Mouse (Mus musculus): ENCODE measurements around the gene Phlda1. TPM values are rescaled to one million over a fixed set of nuclear protein-coding genes. Genes with fewer than 3 reads are reported as not detected.

Phlda1 gene
- polyA plus RNA-seq, 1 experiment from 2014 or later, result 34.0 TPM

DNA sequence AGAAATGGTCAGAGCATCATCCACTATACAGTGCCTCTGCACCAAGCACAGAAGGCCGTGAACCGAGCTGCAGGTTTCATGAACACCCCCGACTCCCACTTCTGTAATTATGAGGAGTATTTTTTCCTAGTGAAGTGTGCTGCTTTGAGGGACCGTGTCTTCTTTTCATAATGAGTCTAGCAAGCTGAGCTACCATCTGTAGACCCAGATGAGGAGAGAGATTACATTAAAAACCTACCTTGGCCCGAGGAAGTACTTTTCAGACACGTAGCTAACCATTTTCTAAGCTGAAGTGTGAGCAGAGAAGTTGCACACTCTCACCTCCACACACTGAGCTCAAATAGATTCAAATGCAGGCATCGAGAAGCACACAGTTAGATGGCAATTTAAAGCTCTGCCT, 37.0 kb downstream of the Phlda1 start:
- Histone ChIP-seq H3K4me1 (peaks cover 63% of the 10 kb centered on the region), H3K27me3 (replicated peaks; ENCODE audit: low read depth, poor library complexity, severe bottlenecking) (no peaks in the 10 kb centered on the region), H3K9me3 (no peaks in the 10 kb centered on the region), H3K36me3 (replicated peaks) (no peaks in the 10 kb centered on the region), H3K4me3 (no peak overlapping the region), H3K27ac (replicated peaks) (peak overlapping the region; percentile 72; the same call in 1 of the 2 replicates)
- WGBS, result 87% methylated on average over 7 of the region's 7 CpGs
- no peak for DNase-seq (ENCODE audit: low spot score)

DNA sequence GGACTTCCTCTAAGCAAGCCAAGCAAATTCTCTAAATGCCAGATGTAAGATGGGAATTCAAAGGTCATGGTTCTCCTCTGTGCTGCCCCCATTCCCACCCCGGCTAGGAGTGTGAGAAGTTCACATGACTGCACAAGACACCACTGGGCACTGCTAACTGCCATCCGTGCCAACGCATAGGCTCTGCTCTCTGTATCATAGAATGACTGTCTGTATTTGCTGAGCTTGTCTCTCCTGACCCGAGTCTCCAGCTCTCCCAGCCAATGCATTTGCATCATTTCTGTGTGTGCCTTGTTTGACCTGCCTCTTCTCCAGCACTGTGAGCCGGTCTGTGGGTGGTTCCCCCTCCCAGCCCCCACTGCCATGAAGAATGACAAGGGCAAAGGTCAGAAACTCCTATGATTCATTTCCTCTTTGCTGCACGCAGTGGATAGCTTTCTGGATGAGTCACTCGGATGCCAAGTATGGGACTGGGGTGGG, 37.7 kb downstream of the Phlda1 start:
- H3K27ac ChIP-seq (replicated peaks), result peak overlapping the region; percentile 72
- no peaks in the 10 kb centered on the region for H3K9me3 ChIP-seq
- H3K27me3 ChIP-seq (replicated peaks; ENCODE audit: low read depth, poor library complexity, severe bottlenecking), result no peaks in the 10 kb centered on the region
- peak; percentile 48 for DNase-seq (ENCODE audit: low spot score)
- H3K36me3 ChIP-seq (replicated peaks), result no peaks in the 10 kb centered on the region
- H3K4me1 ChIP-seq, result peaks cover 56% of the 10 kb centered on the region
- 26% methylated on average over 7 of the region's 7 CpGs for WGBS
- H3K4me3 ChIP-seq, result no peak overlapping the region

DNA sequence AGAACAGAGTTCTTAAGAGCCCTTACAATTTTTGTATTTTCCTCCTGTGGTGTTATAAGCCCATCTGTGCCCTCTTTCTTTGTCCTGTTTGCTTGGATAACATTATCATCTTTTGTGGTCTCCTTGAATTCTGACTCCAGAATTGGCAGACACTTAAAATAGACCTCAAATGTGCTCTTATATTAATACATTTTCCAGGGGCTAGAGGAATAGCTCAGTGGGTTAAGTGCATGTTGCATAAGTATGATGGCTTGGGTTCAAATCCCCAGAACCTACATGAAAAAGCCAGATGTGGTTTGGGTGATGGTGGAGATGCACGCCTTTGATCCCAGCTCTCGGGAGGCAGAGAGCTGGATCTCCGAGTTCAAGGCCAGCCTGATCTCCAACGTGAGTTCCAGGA, 38.2 kb downstream of the Phlda1 start:
- no peaks in the 10 kb centered on the region for H3K27me3 ChIP-seq (replicated peaks; ENCODE audit: low read depth, poor library complexity, severe bottlenecking)
- no peaks in the 10 kb centered on the region for H3K36me3 ChIP-seq (replicated peaks)
- peak overlapping the region; percentile 72; the same call in 1 of the 2 replicates for H3K27ac ChIP-seq (replicated peaks)
- H3K9me3 ChIP-seq, result no peaks in the 10 kb centered on the region
- H3K4me1 ChIP-seq, result peaks cover 51% of the 10 kb centered on the region
- WGBS, result 76% methylated on average over 4 of the region's 4 CpGs
- DNase-seq (ENCODE audit: low spot score), result no peak
- H3K4me3 ChIP-seq, result no peak overlapping the region

DNA sequence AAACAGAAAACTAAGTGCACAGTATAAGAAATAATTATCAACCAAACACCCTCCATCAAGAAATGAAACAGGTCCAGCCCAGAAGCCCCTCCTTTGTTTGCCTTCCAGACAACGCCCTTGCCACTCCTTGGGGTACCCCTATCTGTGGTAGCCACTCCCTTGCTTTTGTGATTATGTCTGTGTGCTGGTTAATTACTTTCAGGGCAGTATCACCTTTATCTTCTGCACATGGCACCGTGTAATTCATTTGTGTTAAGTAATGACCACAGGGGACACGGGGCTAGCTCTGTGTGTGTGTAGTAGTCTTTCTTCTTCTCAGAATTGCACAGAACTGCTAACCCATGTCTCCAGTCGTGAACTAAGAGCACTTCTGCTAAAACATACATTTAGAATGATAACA, 39.6 kb downstream of the Phlda1 start:
- 81% methylated on average over 4 of the region's 4 CpGs for WGBS
- DNase-seq (ENCODE audit: low spot score), result no peak
- no peaks in the 10 kb centered on the region for H3K27me3 ChIP-seq (replicated peaks; ENCODE audit: low read depth, poor library complexity, severe bottlenecking)
- H3K36me3 ChIP-seq (replicated peaks), result no peaks in the 10 kb centered on the region
- peaks cover 38% of the 10 kb centered on the region for H3K4me1 ChIP-seq
- H3K4me3 ChIP-seq, result no peak overlapping the region
- no peak overlapping the region for H3K27ac ChIP-seq (replicated peaks)
- H3K9me3 ChIP-seq, result no peaks in the 10 kb centered on the region

DNA sequence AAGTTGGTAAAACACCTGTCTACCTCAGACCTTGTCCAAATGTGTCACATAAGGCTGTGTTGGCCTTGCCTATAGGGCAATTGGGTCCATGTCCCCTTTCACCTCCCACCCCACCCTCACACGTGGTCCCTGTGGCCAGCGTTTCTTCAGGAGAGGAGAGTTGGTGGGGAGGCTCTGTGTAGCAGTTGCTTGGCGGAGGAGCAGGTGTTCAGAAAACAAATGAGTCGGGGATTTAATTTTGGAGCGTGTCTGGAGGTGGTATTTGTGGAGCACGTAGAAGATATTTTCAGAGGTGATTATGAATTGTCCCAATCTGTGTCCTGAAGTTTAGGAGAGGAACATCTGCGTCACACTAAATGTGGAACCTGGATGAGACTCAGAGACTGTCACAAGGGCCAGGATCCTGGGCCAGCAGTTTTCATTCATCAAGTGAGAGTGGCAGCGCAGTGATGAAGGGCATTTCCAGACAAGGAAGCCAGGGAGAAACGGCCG, 41.8 kb downstream of the Phlda1 start:
- 85% methylated on average over 10 of the region's 10 CpGs for WGBS
- peaks cover 31% of the 10 kb centered on the region for H3K4me1 ChIP-seq

DNA sequence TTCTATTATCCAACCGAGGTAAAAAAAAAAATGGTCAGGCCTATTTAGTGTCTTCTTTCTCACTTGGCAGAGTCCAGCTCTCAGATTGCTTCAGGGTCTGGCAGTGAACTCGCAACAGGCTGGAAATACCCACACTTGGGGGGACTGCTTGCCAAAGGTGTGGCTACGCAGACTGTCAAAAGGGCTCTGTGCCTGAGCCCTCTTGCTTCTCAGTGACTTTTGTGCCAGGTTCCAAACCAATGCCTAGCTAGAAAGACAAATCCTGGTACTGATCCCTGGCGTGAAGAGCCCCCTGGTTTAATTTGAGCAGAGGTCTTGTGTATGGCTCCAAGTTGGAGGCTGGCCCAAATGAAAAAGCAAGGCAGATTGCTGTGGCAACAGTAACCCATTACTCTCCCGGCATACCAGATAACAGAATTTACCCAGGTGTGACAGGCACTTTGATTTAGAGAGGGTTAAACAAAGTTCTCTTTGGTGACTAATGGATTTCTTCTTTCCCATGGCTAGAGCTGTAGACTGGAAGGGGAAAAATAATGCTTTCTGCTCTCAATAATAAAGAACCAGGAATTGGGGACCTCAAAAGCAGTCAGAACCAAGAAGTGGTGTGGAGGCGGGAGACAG, 44.1 kb downstream of the Phlda1 start:
- no peaks in the 10 kb centered on the region for H3K36me3 ChIP-seq (replicated peaks)
- WGBS, result 81% methylated on average over 6 of the region's 6 CpGs
- no peak for DNase-seq (ENCODE audit: low spot score)
- H3K4me3 ChIP-seq, result no peak overlapping the region
- no peaks in the 10 kb centered on the region for H3K27me3 ChIP-seq (replicated peaks; ENCODE audit: low read depth, poor library complexity, severe bottlenecking)
- H3K9me3 ChIP-seq, result no peaks in the 10 kb centered on the region
- H3K27ac ChIP-seq (replicated peaks), result no peak overlapping the region
- H3K4me1 ChIP-seq, result peaks cover 20% of the 10 kb centered on the region

More for the DNA sequence above, 41.8 kb downstream of the Phlda1 start:
- Histone ChIP-seq H3K27ac (replicated peaks) (no peak overlapping the region), H3K36me3 (replicated peaks) (no peaks in the 10 kb centered on the region), H3K4me3 (no peak overlapping the region), H3K27me3 (replicated peaks; ENCODE audit: low read depth, poor library complexity, severe bottlenecking) (no peaks in the 10 kb centered on the region), H3K9me3 (no peaks in the 10 kb centered on the region)
- no peak for DNase-seq (ENCODE audit: low spot score)

DNA sequence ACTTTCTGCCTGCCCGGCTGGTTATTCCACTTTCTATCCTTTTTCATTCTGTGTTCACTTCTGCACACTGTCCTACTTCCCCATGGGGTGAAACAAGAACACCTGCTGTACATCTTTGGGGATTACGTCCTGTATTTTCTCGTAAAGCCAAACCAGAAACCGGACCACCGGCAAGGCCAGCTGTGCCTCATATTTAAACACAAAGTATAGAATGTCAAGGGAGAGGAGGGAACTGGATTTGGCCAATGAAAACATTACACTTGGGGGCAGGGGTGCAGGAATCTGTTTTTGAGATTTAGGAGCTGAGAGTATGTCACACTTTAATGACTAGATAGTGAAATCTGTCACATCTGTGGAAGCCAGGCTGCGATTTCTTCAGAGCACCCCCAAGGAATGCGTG, 47.6 kb downstream of the Phlda1 start:
- Histone ChIP-seq H3K4me3 (no peak overlapping the region), H3K36me3 (replicated peaks) (no peaks in the 10 kb centered on the region), H3K27ac (replicated peaks) (no peak overlapping the region), H3K27me3 (replicated peaks; ENCODE audit: low read depth, poor library complexity, severe bottlenecking) (no peaks in the 10 kb centered on the region), H3K4me1 (peaks cover 19% of the 10 kb centered on the region), H3K9me3 (no peaks in the 10 kb centered on the region)
- WGBS, result 58% methylated on average over 7 of the region's 7 CpGs
- no peak for DNase-seq (ENCODE audit: low spot score)

DNA sequence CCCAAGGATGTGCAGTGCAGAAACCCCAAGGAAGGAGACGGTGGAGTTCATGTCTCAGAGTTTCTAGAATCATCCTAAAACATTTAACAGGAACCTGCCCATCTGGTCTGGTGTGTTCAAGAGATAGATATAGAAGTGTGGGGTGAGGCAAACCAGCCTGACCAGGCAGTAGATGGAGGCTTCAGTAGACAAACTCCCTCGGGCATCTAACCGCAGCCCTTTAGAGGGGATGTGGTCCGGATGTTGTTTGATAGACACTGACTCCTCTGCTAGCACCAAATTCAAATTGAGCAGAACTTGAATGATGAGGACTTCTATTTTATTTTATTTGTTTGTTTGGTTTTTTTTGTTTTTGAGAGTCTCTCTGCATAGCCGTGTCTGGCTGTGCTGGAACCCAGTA, 48.6 kb downstream of the Phlda1 start:
- Histone ChIP-seq H3K36me3 (replicated peaks) (no peaks in the 10 kb centered on the region), H3K27me3 (replicated peaks; ENCODE audit: low read depth, poor library complexity, severe bottlenecking) (no peaks in the 10 kb centered on the region), H3K4me1 (peaks cover 28% of the 10 kb centered on the region), H3K4me3 (no peak overlapping the region), H3K27ac (replicated peaks) (no peak overlapping the region), H3K9me3 (no peaks in the 10 kb centered on the region)
- WGBS, result 93% methylated on average over 5 of the region's 5 CpGs
- DNase-seq (ENCODE audit: low spot score), result no peak

DNA sequence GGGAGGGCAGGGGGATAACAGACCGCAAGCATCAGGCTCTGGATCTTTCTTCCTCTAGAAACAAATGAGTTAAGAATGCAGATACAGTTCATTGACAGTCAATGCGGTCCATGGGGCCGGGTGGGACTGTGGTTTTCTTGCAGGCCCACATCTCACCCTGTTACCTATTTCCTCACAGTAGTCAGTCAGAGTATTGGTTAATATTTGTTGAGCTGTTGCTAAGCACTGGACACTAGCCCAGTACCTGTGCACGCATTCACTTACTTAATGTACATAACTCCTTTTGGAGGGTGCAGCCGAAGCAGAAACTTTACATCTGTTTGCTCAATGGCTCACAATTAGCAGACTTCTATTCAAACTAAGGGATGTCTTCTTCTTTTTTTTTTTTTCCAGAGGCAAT, 52.1 kb downstream of the Phlda1 start:
- no peaks in the 10 kb centered on the region for H3K9me3 ChIP-seq
- no peak overlapping the region for H3K4me3 ChIP-seq
- no peak overlapping the region; the same call in 1 of the 2 replicates for H3K27ac ChIP-seq (replicated peaks)
- no peaks in the 10 kb centered on the region for H3K36me3 ChIP-seq (replicated peaks)
- H3K27me3 ChIP-seq (replicated peaks; ENCODE audit: low read depth, poor library complexity, severe bottlenecking), result no peaks in the 10 kb centered on the region
- peaks cover 39% of the 10 kb centered on the region for H3K4me1 ChIP-seq
- no peak for DNase-seq (ENCODE audit: low spot score)
- WGBS, result 92% methylated on average over 5 of the region's 5 CpGs

Other genes with a start within 250 kb of the Phlda1 start
- 6.7 and 8.0 TPM in 2 replicates for gene Bbs10, start 207.6 kb upstream of the Phlda1 start, polyA plus RNA-seq (2016; fragmentation: Nextera tagmentation; extraction: Ambion mirVana)
- 367 and 371 TPM in 2 replicates for gene Nap1l1, start 33.1 kb upstream of the Phlda1 start, polyA plus RNA-seq (2016; fragmentation: Nextera tagmentation; extraction: Ambion mirVana)